ENCODE assay signal across 9 mouse cellular contexts in genomic region chr6:64607942-64608341, GRCm38 (mm10).
DNase-seq lines count a peak whose midpoint lies in the region; ATAC-seq lines count a peak whose summit lies in the region.
"Had no signal": no experiment of that assay in that cellular context is flagged by ENCODE, and none has a peak within 500 bp of the region (broad histone marks: within the 10 kb centered on the region; RNA-seq: fewer than 3 reads in every experiment).

No protein-coding gene starts in this region.

- 14% methylated on average over 1 of the region's 1 CpGs for WGBS in forebrain, embryonic 14.5 days
- WGBS in forebrain, embryonic 13.5 days = 14% methylated on average over 1 of the region's 1 CpGs
- WGBS in embryonic facial prominence, embryonic 10.5 days = 17% methylated on average over 1 of the region's 1 CpGs
- WGBS in hindbrain, embryonic 14.5 days = 11% methylated on average over 1 of the region's 1 CpGs

- H3K36me3 ChIP-seq in forebrain, embryonic 14.5 days (ENCODE audit: control insufficient read depth, insufficient read depth, low read length) = no peaks in the 10 kb centered on the region
- no peaks in the 10 kb centered on the region for H3K36me3 ChIP-seq in forebrain, embryonic 13.5 days (ENCODE audit: poor library complexity, severe bottlenecking)
- no peaks in the 10 kb centered on the region for H3K36me3 ChIP-seq in embryonic facial prominence, embryonic 10.5 days (replicated peaks)
- no peaks in the 10 kb centered on the region for H3K36me3 ChIP-seq in hindbrain, embryonic 14.5 days (replicated peaks; ENCODE audit: control insufficient read depth, insufficient read depth)
- H3K36me3 ChIP-seq: embryonic facial prominence, embryonic 12.5 days had no signal

- no peak overlapping the region for H3K4me2 ChIP-seq in forebrain, embryonic 14.5 days (ENCODE audit: low read length)
- no peak overlapping the region for H3K4me2 ChIP-seq in forebrain, embryonic 13.5 days
- H3K4me2 ChIP-seq in hindbrain, embryonic 14.5 days (replicated peaks) = no peak overlapping the region
- H3K4me2 ChIP-seq: embryonic facial prominence, embryonic 12.5 days had no signal

- no peak for ATAC-seq in forebrain, embryonic 14.5 days
- ATAC-seq in forebrain, embryonic 13.5 days = no peak
- no peak for ATAC-seq in hindbrain, embryonic 14.5 days (ENCODE audit: low FRiP score)

- H3K9ac ChIP-seq in forebrain, embryonic 14.5 days (ENCODE audit: low read length) = no peak overlapping the region
- no peak overlapping the region for H3K9ac ChIP-seq in forebrain, embryonic 13.5 days
- H3K9ac ChIP-seq in hindbrain, embryonic 14.5 days = no peak overlapping the region
- H3K9ac ChIP-seq: embryonic facial prominence, embryonic 12.5 days had no signal

- H3K9me3 ChIP-seq in forebrain, embryonic 14.5 days (replicated peaks; ENCODE audit: control insufficient read depth, low read length) = no peaks in the 10 kb centered on the region
- no peaks in the 10 kb centered on the region for H3K9me3 ChIP-seq in forebrain, embryonic 13.5 days (replicated peaks)
- no peaks in the 10 kb centered on the region for H3K9me3 ChIP-seq in embryonic facial prominence, embryonic 10.5 days
- H3K9me3 ChIP-seq in hindbrain, embryonic 14.5 days (ENCODE audit: control insufficient read depth, low read length) = no peaks in the 10 kb centered on the region
- H3K9me3 ChIP-seq: embryonic facial prominence, embryonic 12.5 days had no signal

- no peak overlapping the region for H3K4me3 ChIP-seq in forebrain, embryonic 14.5 days (ENCODE audit: low read depth, low read length)
- H3K4me3 ChIP-seq in forebrain, embryonic 13.5 days = no peak overlapping the region
- H3K4me3 ChIP-seq in embryonic facial prominence, embryonic 10.5 days = no peak overlapping the region
- H3K4me3 ChIP-seq in hindbrain, embryonic 14.5 days (replicated peaks; ENCODE audit: low read length) = no peak overlapping the region
- H3K4me3 ChIP-seq: embryonic facial prominence, embryonic 12.5 days had no signal

- DNase-seq in forebrain, embryonic 14.5 days (ENCODE audit: low spot score) = peak; percentile 13
- peak; percentile 11 for DNase-seq in lung, postnatal 10 days
- DNase-seq in lung, postnatal 25 days (ENCODE audit: low spot score) = no peak
- peak; percentile 37 for DNase-seq in embryonic facial prominence, embryonic 10.5 days (ENCODE audit: low spot score)
- peak; percentile 27 for DNase-seq in retina, postnatal 1 day
- DNase-seq in urinary bladder, postnatal 14 days (ENCODE audit: low spot score) = no peak
- DNase-seq in hindbrain, embryonic 14.5 days (ENCODE audit: low spot score) = no peak

- no peaks in the 10 kb centered on the region for H3K27me3 ChIP-seq in forebrain, embryonic 14.5 days (replicated peaks; ENCODE audit: control insufficient read depth, insufficient read depth, low read length)
- H3K27me3 ChIP-seq in forebrain, embryonic 13.5 days = no peaks in the 10 kb centered on the region
- H3K27me3 ChIP-seq in embryonic facial prominence, embryonic 10.5 days (replicated peaks; ENCODE audit: low read depth, poor library complexity, severe bottlenecking) = no peaks in the 10 kb centered on the region
- H3K27me3 ChIP-seq in hindbrain, embryonic 14.5 days (ENCODE audit: control insufficient read depth, insufficient read depth, low read length) = no peaks in the 10 kb centered on the region
- H3K27me3 ChIP-seq: embryonic facial prominence, embryonic 12.5 days had no signal

- H3K27ac ChIP-seq in forebrain, embryonic 14.5 days (ENCODE audit: low read depth, low read length) = no peak overlapping the region
- H3K27ac ChIP-seq in forebrain, embryonic 13.5 days = no peak overlapping the region
- H3K27ac ChIP-seq in embryonic facial prominence, embryonic 10.5 days (replicated peaks) = no peak overlapping the region
- no peak overlapping the region for H3K27ac ChIP-seq in hindbrain, embryonic 14.5 days
- H3K27ac ChIP-seq: embryonic facial prominence, embryonic 12.5 days had no signal

- H3K4me1 ChIP-seq in forebrain, embryonic 14.5 days (ENCODE audit: control insufficient read depth, insufficient read depth, low read length) = no peaks in the 10 kb centered on the region
- H3K4me1 ChIP-seq in forebrain, embryonic 13.5 days = no peaks in the 10 kb centered on the region
- H3K4me1 ChIP-seq in embryonic facial prominence, embryonic 10.5 days = no peaks in the 10 kb centered on the region
- no peaks in the 10 kb centered on the region for H3K4me1 ChIP-seq in hindbrain, embryonic 14.5 days (replicated peaks; ENCODE audit: control insufficient read depth, insufficient read depth, low read length)
- H3K4me1 ChIP-seq: embryonic facial prominence, embryonic 12.5 days had no signal

Comparison
In these comparisons a context has a peak if more than half of its experiments do, and no peak if none do; other contexts are left out.
1. DNase-seq: peak in forebrain, embryonic 14.5 days (single experiment), lung, postnatal 10 days (single experiment), embryonic facial prominence, embryonic 10.5 days (single experiment) and retina, postnatal 1 day (single experiment); none in lung, postnatal 25 days (single experiment), urinary bladder, postnatal 14 days (single experiment) and hindbrain, embryonic 14.5 days (single experiment).